Mouse (Mus musculus) forebrain, embryonic 10.5 days (tissue): ENCODE data around the gene Gm13696. TPM values are rescaled to one million over a fixed set of nuclear protein-coding genes. Genes with fewer than 3 reads are reported as not detected.
"Not testable (repeated sequence)": the region's sequence is repeated elsewhere in the genome, so short reads cannot be mapped to it uniquely, and the experiment has no call there.

Experiments used
- DNase-seq: peaks from one replicate; pipeline ENCODE4 v3.0.0-alpha.2; 2017; ENCODE audit warnings: low spot score; ENCODE audit errors: extremely low spot score
- H3K27ac ChIP-seq: fragments of 300-500 bp; sonication (generic); 2 replicates; pipeline ENCODE4 v1.5.1; 2016; ENCODE audit warnings: mild to moderate bottlenecking
- H3K27me3 ChIP-seq: fragments of 300-500 bp; sonication (generic); 2 replicates; pipeline ENCODE4 v1.6.1; 2016; ENCODE audit warnings: mild to moderate bottlenecking; ENCODE audit not compliant: poor library complexity, severe bottlenecking
- H3K36me3 ChIP-seq: fragments of 300-500 bp; sonication (generic); replicated peaks from 2 replicates; pipeline ENCODE4 v1.6.1; 2016; ENCODE audit warnings: mild to moderate bottlenecking, moderate library complexity
- H3K4me1 ChIP-seq: fragments of 300-500 bp; sonication (generic); 2 replicates; pipeline ENCODE4 v1.6.1; 2016
- H3K4me3 ChIP-seq: fragments of 300-500 bp; sonication (generic); 2 replicates; pipeline ENCODE4 v1.5.1; 2016; ENCODE audit warnings: mild to moderate bottlenecking, moderate library complexity
- H3K9me3 ChIP-seq: fragments of 300-500 bp; sonication (generic); 2 replicates; pipeline ENCODE4 v1.6.1; 2016; ENCODE audit warnings: mild to moderate bottlenecking, moderate library complexity
- WGBS: fragments of 180-500 bp; shearing (Covaris S2); methylation state at CpG from one replicate; pipeline ENCODE4 v1.1.7; 2016; 5-methylcytosine and 5-hydroxymethylcytosine counted together
- polyA plus RNA-seq: library from polyadenylated mRNA; unstranded; fragments of >200 nt; fragmentation: Nextera tagmentation; extraction: Ambion mirVana; gene quantifications from 2 replicates; pipeline ENCODE4 v1.2.1, GENCODE M21; 2016

Gene Gm13696
- not detected in 2 replicates for polyA plus RNA-seq

DNA sequence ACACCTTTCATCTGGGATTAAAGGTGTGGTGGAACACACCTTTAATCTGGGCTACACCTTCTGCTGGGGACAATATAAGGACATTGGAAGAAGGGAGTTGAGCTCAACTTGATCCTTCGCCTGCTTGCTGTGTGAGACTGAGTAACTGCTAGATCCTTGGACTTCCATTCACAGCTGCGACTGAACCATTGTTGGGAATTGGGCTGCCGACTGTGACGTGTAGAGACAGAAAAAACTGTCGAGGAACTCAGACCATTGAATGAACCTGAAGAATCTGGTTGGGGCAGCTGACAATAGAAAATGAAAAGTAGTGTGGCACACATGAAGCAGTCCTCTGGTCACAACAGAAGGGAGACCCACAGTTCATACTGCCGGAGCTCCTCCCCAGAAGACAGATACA is at the start of gene Gm13696:
TSS of gene Gm13696 (plus strand) at position 301 of the 400 bp plus-strand sequence.
- H3K27me3 ChIP-seq, H3K27ac ChIP-seq, H3K9me3 ChIP-seq, H3K36me3 ChIP-seq, H3K4me3 ChIP-seq, H3K4me1 ChIP-seq, DNase-seq: not testable (repeated sequence)
- WGBS, result no CpG with 5 or more reads among the region's 6 CpGs

DNA sequence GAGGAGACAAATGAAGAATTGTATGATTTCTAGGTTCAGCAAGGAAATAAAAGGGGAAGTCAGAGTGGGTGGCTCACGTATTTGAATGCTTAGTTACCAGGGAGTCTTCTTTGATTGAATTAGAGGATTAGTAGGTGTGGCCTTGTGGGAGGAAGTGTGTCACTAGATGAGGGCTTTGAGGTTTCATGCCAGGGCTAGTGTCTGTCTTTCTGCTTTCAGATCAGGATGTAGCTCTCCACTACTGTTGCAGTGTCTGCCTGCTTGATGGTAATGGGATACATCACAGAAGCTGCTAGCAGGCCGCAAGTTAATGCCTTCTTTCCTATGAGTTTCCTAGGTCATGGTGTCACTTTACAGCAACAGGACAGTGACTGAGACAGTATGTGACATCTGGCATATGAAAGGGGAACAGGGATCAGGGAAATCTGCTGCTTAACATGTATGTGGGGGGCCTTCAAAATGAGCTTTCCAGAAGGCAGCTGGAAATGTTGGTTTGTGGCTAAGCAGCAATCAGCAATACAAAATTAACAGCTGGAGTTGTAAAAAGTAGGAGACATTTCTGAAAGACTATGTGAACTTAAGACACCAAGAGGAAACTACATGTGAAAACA is 43.3 kb upstream of the Gm13696 start:
- WGBS, result 54% methylated on average over 2 of the region's 2 CpGs
- Histone ChIP-seq H3K27me3 (no peaks in the 10 kb centered on the region), H3K27ac (no peak overlapping the region), H3K4me1 (peaks cover 3% of the 10 kb centered on the region; the same call in 1 of the 2 replicates), H3K36me3 (no peaks in the 10 kb centered on the region), H3K9me3 (no peaks in the 10 kb centered on the region; the same call in 1 of the 2 replicates), H3K4me3 (no peak overlapping the region)
- no peak for DNase-seq

DNA sequence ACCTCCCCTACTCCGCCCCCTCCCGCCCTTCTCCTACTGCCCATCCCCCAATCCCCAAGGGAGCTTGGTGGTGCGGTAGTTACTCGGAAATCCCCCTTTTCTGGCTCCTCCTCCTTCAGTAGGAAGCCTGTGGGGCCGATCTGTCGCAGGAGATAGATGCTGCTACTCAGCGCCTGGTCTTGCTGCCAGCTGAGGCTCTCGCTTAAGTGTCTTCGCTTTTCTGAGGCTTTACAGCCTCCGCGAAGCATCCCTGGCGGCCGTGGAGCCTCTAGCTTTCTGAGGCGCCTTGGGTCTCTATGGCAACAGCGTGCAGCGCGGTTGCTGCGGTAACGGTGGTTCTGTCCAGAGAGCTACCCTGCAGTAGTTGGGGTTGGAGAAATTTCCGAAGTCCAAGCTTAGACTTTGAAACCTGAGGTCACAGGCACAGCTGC is 32.0 kb upstream of the Gm13696 start, which contains the start of gene Zswim2:
TSS of gene Zswim2 (minus strand) at position 298 of the 431 bp plus-strand sequence.
- Histone ChIP-seq H3K4me3 (peak within 1 kb of the TSS; percentile 52), H3K9me3 (no peaks in the 10 kb centered on the region), H3K27ac (peak within 1 kb of the TSS; percentile 60; the same call in 1 of the 2 replicates), H3K27me3 (no peaks in the 10 kb centered on the region), H3K36me3 (no peaks in the 10 kb centered on the region), H3K4me1 (peaks cover 10% of the 10 kb centered on the region)
- WGBS, result 1% methylated on average over 20 of the region's 20 CpGs
- peak; percentile 72 for DNase-seq

DNA sequence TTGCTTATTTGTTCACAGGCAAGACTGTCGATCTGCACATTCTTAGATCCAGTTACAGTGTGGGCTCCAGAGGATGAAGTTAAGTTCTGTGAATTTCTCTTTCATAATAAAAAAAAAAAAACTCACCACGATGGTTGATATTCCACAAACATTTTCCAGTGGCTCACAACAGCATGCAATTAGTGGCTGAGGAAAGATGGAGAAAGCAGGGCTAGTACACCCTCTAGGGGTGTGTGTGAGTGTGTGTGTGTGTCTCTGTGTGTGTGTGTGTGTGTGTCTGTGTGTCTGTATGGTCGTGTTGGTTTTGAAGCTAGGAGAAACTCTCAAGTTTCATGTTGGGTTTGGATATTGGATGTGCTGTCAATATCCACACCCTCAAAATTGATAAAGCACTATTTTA is 31.5 kb upstream of the Gm13696 start:
- H3K9me3 ChIP-seq, result no peaks in the 10 kb centered on the region
- H3K27me3 ChIP-seq, result no peaks in the 10 kb centered on the region
- no peak overlapping the region for H3K27ac ChIP-seq
- H3K4me3 ChIP-seq, result peak overlapping the region; percentile 52
- 56% methylated on average over 3 of the region's 3 CpGs for WGBS
- H3K36me3 ChIP-seq, result no peaks in the 10 kb centered on the region
- no peak for DNase-seq
- H3K4me1 ChIP-seq, result peaks cover 10% of the 10 kb centered on the region

GRCm38 (mm10) chr2:83941792-83942191 is 31.1 kb upstream of the Gm13696 start:
- no peaks in the 10 kb centered on the region for H3K9me3 ChIP-seq
- no peak overlapping the region for H3K4me3 ChIP-seq
- WGBS, result 80% methylated on average over 4 of the region's 4 CpGs
- no peaks in the 10 kb centered on the region for H3K36me3 ChIP-seq
- H3K27me3 ChIP-seq, result no peaks in the 10 kb centered on the region
- H3K27ac ChIP-seq, result no peak overlapping the region
- peaks cover 10% of the 10 kb centered on the region for H3K4me1 ChIP-seq
- no peak for DNase-seq

DNA sequence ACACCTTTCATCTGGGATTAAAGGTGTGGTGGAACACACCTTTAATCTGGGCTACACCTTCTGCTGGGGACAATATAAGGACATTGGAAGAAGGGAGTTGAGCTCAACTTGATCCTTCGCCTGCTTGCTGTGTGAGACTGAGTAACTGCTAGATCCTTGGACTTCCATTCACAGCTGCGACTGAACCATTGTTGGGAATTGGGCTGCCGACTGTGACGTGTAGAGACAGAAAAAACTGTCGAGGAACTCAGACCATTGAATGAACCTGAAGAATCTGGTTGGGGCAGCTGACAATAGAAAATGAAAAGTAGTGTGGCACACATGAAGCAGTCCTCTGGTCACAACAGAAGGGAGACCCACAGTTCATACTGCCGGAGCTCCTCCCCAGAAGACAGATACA is 17.5 kb upstream of the Gm13696 start, which contains the start of gene Gm13698:
TSS of gene Gm13698 (plus strand) at position 301 of the 400 bp plus-strand sequence.
- no CpG with 5 or more reads among the region's 6 CpGs for WGBS
- H3K27me3 ChIP-seq, DNase-seq, H3K4me3 ChIP-seq, H3K27ac ChIP-seq, H3K9me3 ChIP-seq, H3K4me1 ChIP-seq, H3K36me3 ChIP-seq: not testable (repeated sequence)

DNA sequence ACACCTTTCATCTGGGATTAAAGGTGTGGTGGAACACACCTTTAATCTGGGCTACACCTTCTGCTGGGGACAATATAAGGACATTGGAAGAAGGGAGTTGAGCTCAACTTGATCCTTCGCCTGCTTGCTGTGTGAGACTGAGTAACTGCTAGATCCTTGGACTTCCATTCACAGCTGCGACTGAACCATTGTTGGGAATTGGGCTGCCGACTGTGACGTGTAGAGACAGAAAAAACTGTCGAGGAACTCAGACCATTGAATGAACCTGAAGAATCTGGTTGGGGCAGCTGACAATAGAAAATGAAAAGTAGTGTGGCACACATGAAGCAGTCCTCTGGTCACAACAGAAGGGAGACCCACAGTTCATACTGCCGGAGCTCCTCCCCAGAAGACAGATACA is 11.7 kb upstream of the Gm13696 start, which contains the start of gene Gm13693:
TSS of gene Gm13693 (plus strand) at position 301 of the 400 bp plus-strand sequence.
- H3K27ac ChIP-seq, H3K36me3 ChIP-seq, DNase-seq, H3K4me1 ChIP-seq, H3K27me3 ChIP-seq, H3K4me3 ChIP-seq, H3K9me3 ChIP-seq: not testable (repeated sequence)
- no CpG with 5 or more reads among the region's 6 CpGs for WGBS

- H3K4me3 ChIP-seq, H3K27me3 ChIP-seq, H3K27ac ChIP-seq, H3K9me3 ChIP-seq, H3K36me3 ChIP-seq, H3K4me1 ChIP-seq, DNase-seq: not testable (repeated sequence)
- WGBS, result no CpG with 5 or more reads among the region's 6 CpGs
Measured at GRCm38 (mm10) chr2:83967013-83967412, 5.9 kb upstream of the Gm13696 start, which contains the start of gene Gm13695. Gene Gm13695, plus strand, starts transcription at chr2:83967313.

- H3K4me3 ChIP-seq, H3K9me3 ChIP-seq, DNase-seq, H3K4me1 ChIP-seq, H3K36me3 ChIP-seq, H3K27ac ChIP-seq, H3K27me3 ChIP-seq: not testable (repeated sequence)
- WGBS, result no CpG with 5 or more reads among the region's 6 CpGs
Measured at GRCm38 (mm10) chr2:83978633-83979032, 5.7 kb downstream of the Gm13696 start, which contains the start of gene Gm13694. Gene Gm13694, plus strand, starts transcription at chr2:83978933.

DNA sequence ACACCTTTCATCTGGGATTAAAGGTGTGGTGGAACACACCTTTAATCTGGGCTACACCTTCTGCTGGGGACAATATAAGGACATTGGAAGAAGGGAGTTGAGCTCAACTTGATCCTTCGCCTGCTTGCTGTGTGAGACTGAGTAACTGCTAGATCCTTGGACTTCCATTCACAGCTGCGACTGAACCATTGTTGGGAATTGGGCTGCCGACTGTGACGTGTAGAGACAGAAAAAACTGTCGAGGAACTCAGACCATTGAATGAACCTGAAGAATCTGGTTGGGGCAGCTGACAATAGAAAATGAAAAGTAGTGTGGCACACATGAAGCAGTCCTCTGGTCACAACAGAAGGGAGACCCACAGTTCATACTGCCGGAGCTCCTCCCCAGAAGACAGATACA is 11.5 kb downstream of the Gm13696 start, which contains the start of gene Gm13697:
TSS of gene Gm13697 (plus strand) at position 301 of the 400 bp plus-strand sequence.
- not testable (repeated sequence) for H3K27ac ChIP-seq

DNA sequence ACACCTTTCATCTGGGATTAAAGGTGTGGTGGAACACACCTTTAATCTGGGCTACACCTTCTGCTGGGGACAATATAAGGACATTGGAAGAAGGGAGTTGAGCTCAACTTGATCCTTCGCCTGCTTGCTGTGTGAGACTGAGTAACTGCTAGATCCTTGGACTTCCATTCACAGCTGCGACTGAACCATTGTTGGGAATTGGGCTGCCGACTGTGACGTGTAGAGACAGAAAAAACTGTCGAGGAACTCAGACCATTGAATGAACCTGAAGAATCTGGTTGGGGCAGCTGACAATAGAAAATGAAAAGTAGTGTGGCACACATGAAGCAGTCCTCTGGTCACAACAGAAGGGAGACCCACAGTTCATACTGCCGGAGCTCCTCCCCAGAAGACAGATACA is 17.3 kb downstream of the Gm13696 start, which contains the start of gene Gm13691:
TSS of gene Gm13691 (plus strand) at position 301 of the 400 bp plus-strand sequence.
- no CpG with 5 or more reads among the region's 6 CpGs for WGBS
- H3K27ac ChIP-seq, result not testable (repeated sequence)

More for the DNA sequence above, 11.5 kb downstream of the Gm13696 start, which contains the start of gene Gm13697:
- H3K4me3 ChIP-seq, H3K36me3 ChIP-seq, H3K27me3 ChIP-seq, H3K9me3 ChIP-seq, DNase-seq, H3K4me1 ChIP-seq: not testable (repeated sequence)
- no CpG with 5 or more reads among the region's 6 CpGs for WGBS

GRCm38 (mm10) chr2:83993639-83994255 is 20.8 kb downstream of the Gm13696 start:
- 65% methylated on average over 8 of the region's 9 CpGs for WGBS
- H3K9me3 ChIP-seq, H3K4me3 ChIP-seq, H3K27me3 ChIP-seq, DNase-seq, H3K4me1 ChIP-seq, H3K36me3 ChIP-seq, H3K27ac ChIP-seq: not testable (repeated sequence)

More for the DNA sequence above, 17.3 kb downstream of the Gm13696 start, which contains the start of gene Gm13691:
- H3K27me3 ChIP-seq, H3K9me3 ChIP-seq, DNase-seq, H3K4me1 ChIP-seq, H3K36me3 ChIP-seq, H3K4me3 ChIP-seq: not testable (repeated sequence)

DNA sequence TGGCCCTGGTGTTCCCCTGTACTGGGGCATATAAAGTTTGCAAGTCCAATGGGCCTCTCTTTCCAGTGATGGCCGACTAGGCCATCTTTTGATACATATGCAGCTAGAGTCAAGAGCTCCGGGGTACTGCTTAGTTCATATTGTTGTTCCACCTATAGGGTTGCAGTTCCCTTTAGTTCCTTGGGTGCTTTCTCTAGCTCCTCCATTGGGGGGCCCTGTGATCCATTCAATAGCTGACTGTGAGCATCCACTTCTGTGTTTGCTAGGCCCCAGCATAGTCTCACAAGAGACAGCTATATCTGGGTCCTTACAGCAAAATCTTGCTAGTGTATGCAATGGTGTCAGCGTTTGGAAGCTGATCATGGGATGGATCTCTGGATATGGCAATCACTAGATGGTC is 21.6 kb downstream of the Gm13696 start:
- H3K9me3 ChIP-seq, DNase-seq, H3K4me3 ChIP-seq, H3K36me3 ChIP-seq, H3K27ac ChIP-seq, H3K27me3 ChIP-seq, H3K4me1 ChIP-seq: not testable (repeated sequence)
- WGBS, result 85% methylated on average over 2 of the region's 3 CpGs
